Mouse (Mus musculus): ENCODE measurements around the gene Phf21a.

Phf21a gene

DNA sequence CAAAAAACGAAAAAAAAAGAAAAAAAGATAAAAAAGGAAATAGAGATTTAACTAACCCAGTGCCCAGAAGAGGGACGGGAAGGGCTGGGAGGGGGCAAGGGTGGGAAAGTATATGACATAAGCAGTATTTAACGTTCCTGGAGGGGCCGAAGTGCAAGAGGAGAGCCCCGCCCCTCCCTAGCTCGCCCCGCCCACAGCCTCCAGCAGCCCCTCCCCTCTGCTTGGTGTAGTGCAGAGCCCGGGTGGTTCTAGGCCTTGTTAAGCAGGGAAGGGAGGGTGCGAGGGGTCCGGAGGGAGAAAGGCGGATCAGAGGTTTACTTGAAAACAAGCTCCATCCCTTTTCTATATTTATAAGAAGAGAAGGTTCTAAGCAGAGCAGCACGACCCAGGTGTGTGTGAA is 268.0 kb downstream of the Phf21a start:
- no peak for DNase-seq (ENCODE audit: low spot score in 2 of 2)

GRCm38 (mm10) chr2:92361795-92362194 is 268.9 kb downstream of the Phf21a start:
- DNase-seq (ENCODE audit: low spot score in 2 of 2) = no peak

- no peak for DNase-seq (ENCODE audit: low spot score in 2 of 2)
These were observed 269.8 kb downstream of the Phf21a start for GRCm38 (mm10) chr2:92362571-92363228.

GRCm38 (mm10) chr2:92364086-92364485 is 271.2 kb downstream of the Phf21a start:
- DNase-seq (ENCODE audit: low spot score in 2 of 2) = no peak

DNA sequence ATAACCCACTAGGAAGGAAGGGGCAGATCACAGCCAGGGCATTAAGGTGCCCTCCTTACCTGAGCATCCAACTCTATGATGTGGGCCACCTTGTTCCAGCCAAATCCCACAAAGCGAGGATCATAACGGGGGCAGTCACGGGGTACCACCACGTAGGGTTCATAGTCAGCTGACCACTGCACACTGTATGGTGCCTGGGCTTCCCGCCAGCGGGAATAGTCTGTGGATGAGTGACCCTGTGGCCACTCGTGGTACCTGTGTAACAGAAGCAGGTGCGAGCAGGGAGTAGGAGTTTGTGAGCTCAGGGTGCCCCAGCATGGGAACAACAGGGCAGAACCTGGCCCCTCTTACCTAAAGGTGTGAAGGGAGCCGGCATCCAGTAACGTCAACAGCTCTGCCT is 272.7 kb downstream of the Phf21a start:
- no peak for DNase-seq (ENCODE audit: low spot score in 2 of 2)

DNA sequence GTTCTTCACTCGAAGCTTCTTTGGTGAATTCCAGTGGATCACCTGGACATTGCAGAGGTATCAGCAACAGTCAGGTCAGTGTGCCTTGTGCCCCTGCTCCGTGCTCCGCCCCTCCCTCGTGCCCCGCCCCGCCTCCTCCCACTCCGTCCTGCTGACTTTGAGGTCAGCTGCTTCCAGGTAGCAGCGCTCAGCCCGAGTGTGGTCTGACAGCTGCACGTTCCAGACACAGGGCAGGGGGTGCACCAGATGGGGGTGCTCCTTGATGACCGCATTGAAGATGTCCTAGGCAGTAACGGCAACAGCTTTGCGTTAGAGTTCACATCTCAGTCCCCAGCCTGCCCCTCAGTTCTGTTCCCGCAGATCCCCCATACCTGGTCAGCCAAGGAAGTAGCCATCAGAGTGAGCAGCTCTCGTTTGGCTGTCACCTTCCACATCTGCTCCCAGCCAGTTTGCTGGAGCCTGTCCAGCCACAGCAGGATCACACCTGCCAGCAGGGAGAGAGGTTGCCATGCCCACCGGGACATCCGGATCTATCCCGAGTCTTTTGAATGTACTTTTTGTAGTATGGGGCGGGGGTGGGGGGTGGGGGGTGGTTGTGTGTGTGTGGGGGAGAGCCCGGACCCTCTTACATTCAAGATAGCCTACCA is 274.6 kb downstream of the Phf21a start:
- DNase-seq (ENCODE audit: low spot score in 2 of 2) = no peak

- no peak for DNase-seq (ENCODE audit: low spot score in 2 of 2)
These were observed 277.5 kb downstream of the Phf21a start for GRCm38 (mm10) chr2:92370375-92370774.

- no peak for DNase-seq (ENCODE audit: low spot score in 2 of 2)
These were observed 278.2 kb downstream of the Phf21a start for GRCm38 (mm10) chr2:92370821-92371805.

GRCm38 (mm10) chr2:92371971-92372690 is 279.2 kb downstream of the Phf21a start:
- no peak for DNase-seq (ENCODE audit: low spot score in 2 of 2)

DNA sequence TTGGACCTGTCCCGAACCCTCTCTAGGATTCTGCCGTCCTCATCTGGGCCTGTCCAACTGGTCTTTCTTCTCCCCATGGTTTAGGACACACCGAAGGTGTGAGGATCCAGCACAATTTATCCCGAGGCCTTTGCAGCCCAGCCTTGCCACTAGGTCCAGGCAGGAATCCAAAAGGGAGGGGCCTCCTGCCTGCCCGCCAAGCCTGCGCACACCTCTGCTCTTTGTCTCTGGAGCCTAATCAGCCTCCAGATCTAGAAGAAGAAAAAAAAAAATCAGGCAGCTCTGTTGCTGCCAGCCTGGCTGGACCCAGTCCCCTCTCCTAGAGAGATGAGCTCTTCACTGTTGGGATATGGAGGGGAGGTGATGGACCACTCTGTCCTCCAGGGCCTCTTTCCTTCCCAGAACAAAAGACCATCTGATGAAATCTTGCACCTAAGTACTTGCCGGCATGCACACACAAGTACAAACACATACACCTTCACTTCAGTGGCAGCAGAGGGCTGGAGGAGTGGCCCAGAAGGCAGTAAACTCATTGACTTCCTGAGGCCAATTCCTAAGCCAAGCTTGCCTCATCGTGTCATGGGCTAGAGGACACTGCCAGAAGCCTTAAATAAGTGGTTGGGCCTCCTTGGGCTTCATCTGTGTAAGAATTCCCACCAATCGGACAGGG is 280.0 kb downstream of the Phf21a start:
- no peak for DNase-seq (ENCODE audit: low spot score in 2 of 2)

- no peak for DNase-seq (ENCODE audit: low spot score in 2 of 2)
These were observed 280.5 kb downstream of the Phf21a start for GRCm38 (mm10) chr2:92373437-92373813.

DNA sequence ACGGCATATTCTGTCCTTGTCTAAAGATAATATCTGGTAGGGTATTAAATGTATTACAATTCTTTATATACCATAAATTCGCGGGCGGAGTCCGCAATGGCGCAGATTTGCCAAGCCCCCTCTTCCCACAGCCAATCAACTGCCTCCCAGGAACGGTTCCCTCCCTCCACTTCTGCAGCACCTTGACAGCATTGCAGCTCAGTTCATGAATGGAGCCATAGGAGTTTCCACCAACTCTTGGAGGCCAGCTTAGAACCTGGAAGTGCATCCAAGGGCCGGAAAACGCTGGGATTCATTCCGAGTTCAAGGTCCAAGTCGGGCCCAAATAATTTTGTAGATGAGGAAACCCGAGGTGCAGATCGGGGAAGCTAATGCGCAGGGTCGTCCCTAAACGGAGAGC is 281.6 kb downstream of the Phf21a start, which contains the start of the genes Pex16 and Large2:
Gene Pex16 (plus strand): TSS at position 163 of the 400 bp plus-strand sequence.
Gene Large2 (minus strand): TSS at position 356 of the 400 bp plus-strand sequence.
- DNase-seq (ENCODE audit: low spot score in 2 of 2) = peak in 1 of 2 experiments; percentile 44

- DNase-seq (ENCODE audit: low spot score in 2 of 2) = peak; percentile 91 to 94
These were observed 282.2 kb downstream of the Phf21a start for GRCm38 (mm10) chr2:92375099-92375623.

- DNase-seq (ENCODE audit: low spot score in 2 of 2) = no peak
These were observed 282.9 kb downstream of the Phf21a start for GRCm38 (mm10) chr2:92375788-92376187.

GRCm38 (mm10) chr2:92376300-92376699 is 283.4 kb downstream of the Phf21a start:
- no peak for DNase-seq (ENCODE audit: low spot score in 2 of 2)

GRCm38 (mm10) chr2:92377320-92377719 is 284.4 kb downstream of the Phf21a start:
- DNase-seq (ENCODE audit: low spot score in 2 of 2) = no peak

- DNase-seq (ENCODE audit: low spot score in 2 of 2) = no peak
These were observed 287.0 kb downstream of the Phf21a start for GRCm38 (mm10) chr2:92379783-92380494.

DNA sequence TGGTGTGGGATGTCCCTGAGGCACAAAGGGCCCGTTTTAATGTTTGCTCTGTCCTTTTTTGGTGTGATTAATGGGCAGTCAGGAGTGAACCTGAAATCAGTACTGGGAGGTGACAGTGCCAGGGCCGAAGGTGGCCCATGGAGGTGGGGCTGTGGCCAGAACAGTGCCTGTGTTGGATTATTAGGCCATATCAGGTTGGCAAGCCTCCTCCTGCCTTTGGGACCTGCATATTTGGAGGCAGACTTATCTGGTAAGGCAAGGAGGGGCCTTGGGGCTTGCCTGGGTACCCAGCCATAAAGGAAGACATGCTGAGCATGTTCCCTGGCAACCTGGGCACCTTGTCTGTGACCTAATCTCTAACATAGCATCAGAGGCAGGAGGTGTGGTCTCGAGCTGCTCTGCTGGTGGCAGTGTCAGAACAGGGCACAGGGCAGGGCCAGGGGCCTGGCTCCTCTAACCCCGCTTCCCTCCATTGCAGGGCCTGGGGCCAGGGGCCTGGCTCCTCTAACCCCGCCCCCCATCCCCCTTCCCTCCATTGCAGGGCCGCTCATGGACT is 287.7 kb downstream of the Phf21a start:
- DNase-seq (ENCODE audit: low spot score in 2 of 2) = no peak

DNA sequence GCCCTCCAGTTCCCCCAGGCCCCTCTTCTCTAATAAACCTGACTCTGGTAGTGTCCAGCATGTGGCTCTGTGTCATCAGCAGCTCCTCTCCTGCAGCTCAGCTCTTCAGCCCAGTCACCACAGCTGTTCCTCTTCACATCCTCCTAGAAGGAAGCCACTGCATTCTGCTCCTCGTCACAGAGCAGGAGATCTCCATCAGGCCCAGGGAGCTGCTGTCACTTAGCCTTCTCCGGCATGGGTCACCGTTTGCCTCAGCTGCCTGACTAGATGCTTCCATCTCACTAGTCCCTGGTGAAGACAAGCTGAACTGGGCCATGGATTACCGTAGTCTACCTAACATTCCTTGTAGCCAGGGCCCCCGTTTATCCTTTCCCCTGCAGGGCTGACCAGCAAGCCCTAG is 288.2 kb downstream of the Phf21a start:
- DNase-seq (ENCODE audit: low spot score in 2 of 2) = no peak
